Mouse (Mus musculus): Measurements from ENCODE around the gene Snd1. TPM values are rescaled to one million over a fixed set of nuclear protein-coding genes. Genes with fewer than 3 reads are reported as not detected.

The Snd1 gene
- polyA plus RNA-seq, 1 experiment from 2014 or later, result 56.1 TPM

- no peak for ATAC-seq (ENCODE audit: low read depth)
- Histone ChIP-seq H3K9me3 (replicated peaks; ENCODE audit: control insufficient read depth, low read length) (no peaks in the 10 kb centered on the region), H3K4me1 (ENCODE audit: control insufficient read depth, low read depth, low read length) (no peaks in the 10 kb centered on the region), H3K4me3 (ENCODE audit: low read depth, low read length) (no peak overlapping the region), H3K36me3 (ENCODE audit: control insufficient read depth, insufficient read depth) (no peaks in the 10 kb centered on the region), H3K4me2 (ENCODE audit: low read depth, low read length) (no peak overlapping the region), H3K27me3 (ENCODE audit: control insufficient read depth, insufficient read depth, low read depth, low read length) (no peaks in the 10 kb centered on the region), H3K9ac (ENCODE audit: low read depth, low read length) (no peak overlapping the region), H3K27ac (ENCODE audit: low read length) (no peak overlapping the region)
- 60% methylated on average over 3 of the region's 3 CpGs for WGBS (ENCODE audit: insufficient replicate concordance)
These were observed 189.8 kb downstream of the Snd1 start for GRCm38 (mm10) chr6:28664716-28665115.

GRCm38 (mm10) chr6:28667586-28667985 lies 192.6 kb downstream of the Snd1 start:
- Histone ChIP-seq H3K36me3 (ENCODE audit: control insufficient read depth, insufficient read depth) (no peaks in the 10 kb centered on the region), H3K27me3 (ENCODE audit: control insufficient read depth, insufficient read depth, low read depth, low read length) (no peaks in the 10 kb centered on the region), H3K4me3 (ENCODE audit: low read depth, low read length) (no peak overlapping the region), H3K4me2 (ENCODE audit: low read depth, low read length) (no peak overlapping the region), H3K9me3 (replicated peaks; ENCODE audit: control insufficient read depth, low read length) (no peaks in the 10 kb centered on the region), H3K9ac (ENCODE audit: low read depth, low read length) (no peak overlapping the region), H3K4me1 (ENCODE audit: control insufficient read depth, low read depth, low read length) (no peaks in the 10 kb centered on the region), H3K27ac (ENCODE audit: low read length) (no peak overlapping the region)
- WGBS (ENCODE audit: insufficient replicate concordance), result 73% methylated on average over 1 of the region's 1 CpGs
- no peak for ATAC-seq (ENCODE audit: low read depth)

- H3K27ac ChIP-seq (ENCODE audit: low read length), result no peak overlapping the region
- no peaks in the 10 kb centered on the region for H3K9me3 ChIP-seq (replicated peaks; ENCODE audit: control insufficient read depth, low read length)
- H3K4me3 ChIP-seq (ENCODE audit: low read depth, low read length), result no peak overlapping the region
- H3K9ac ChIP-seq (ENCODE audit: low read depth, low read length), result no peak overlapping the region
- ATAC-seq (ENCODE audit: low read depth), result no peak
- no peaks in the 10 kb centered on the region for H3K27me3 ChIP-seq (ENCODE audit: control insufficient read depth, insufficient read depth, low read depth, low read length)
- 87% methylated on average over 5 of the region's 5 CpGs for WGBS (ENCODE audit: insufficient replicate concordance)
- H3K4me2 ChIP-seq (ENCODE audit: low read depth, low read length), result no peak overlapping the region
- no peaks in the 10 kb centered on the region for H3K36me3 ChIP-seq (ENCODE audit: control insufficient read depth, insufficient read depth)
- H3K4me1 ChIP-seq (ENCODE audit: control insufficient read depth, low read depth, low read length), result no peaks in the 10 kb centered on the region
These were observed 194.3 kb downstream of the Snd1 start for GRCm38 (mm10) chr6:28669251-28669650.

GRCm38 (mm10) chr6:28672388-28672787 lies 197.4 kb downstream of the Snd1 start:
- Histone ChIP-seq H3K4me1 (ENCODE audit: control insufficient read depth, low read depth, low read length) (no peaks in the 10 kb centered on the region), H3K36me3 (ENCODE audit: control insufficient read depth, insufficient read depth) (no peaks in the 10 kb centered on the region), H3K9me3 (replicated peaks; ENCODE audit: control insufficient read depth, low read length) (no peaks in the 10 kb centered on the region), H3K9ac (ENCODE audit: low read depth, low read length) (no peak overlapping the region), H3K4me3 (ENCODE audit: low read depth, low read length) (no peak overlapping the region), H3K27me3 (ENCODE audit: control insufficient read depth, insufficient read depth, low read depth, low read length) (no peaks in the 10 kb centered on the region), H3K4me2 (ENCODE audit: low read depth, low read length) (no peak overlapping the region), H3K27ac (ENCODE audit: low read length) (no peak overlapping the region)
- WGBS (ENCODE audit: insufficient replicate concordance), result 83% methylated on average over 1 of the region's 1 CpGs
- no peak for ATAC-seq (ENCODE audit: low read depth)

- Histone ChIP-seq H3K4me1 (ENCODE audit: control insufficient read depth, low read depth, low read length) (no peaks in the 10 kb centered on the region), H3K27ac (ENCODE audit: low read length) (no peak overlapping the region), H3K4me2 (ENCODE audit: low read depth, low read length) (no peak overlapping the region), H3K9ac (ENCODE audit: low read depth, low read length) (no peak overlapping the region), H3K9me3 (replicated peaks; ENCODE audit: control insufficient read depth, low read length) (no peaks in the 10 kb centered on the region), H3K4me3 (ENCODE audit: low read depth, low read length) (no peak overlapping the region), H3K36me3 (ENCODE audit: control insufficient read depth, insufficient read depth) (no peaks in the 10 kb centered on the region), H3K27me3 (ENCODE audit: control insufficient read depth, insufficient read depth, low read depth, low read length) (no peaks in the 10 kb centered on the region)
- WGBS (ENCODE audit: insufficient replicate concordance), result 78% methylated on average over 1 of the region's 1 CpGs
- ATAC-seq (ENCODE audit: low read depth), result no peak
These were observed 199.7 kb downstream of the Snd1 start for GRCm38 (mm10) chr6:28674686-28675085.

- no peaks in the 10 kb centered on the region for H3K36me3 ChIP-seq (ENCODE audit: control insufficient read depth, insufficient read depth)
- no peaks in the 10 kb centered on the region for H3K9me3 ChIP-seq (replicated peaks; ENCODE audit: control insufficient read depth, low read length)
- no peaks in the 10 kb centered on the region for H3K27me3 ChIP-seq (ENCODE audit: control insufficient read depth, insufficient read depth, low read depth, low read length)
- no peaks in the 10 kb centered on the region; the same call in 1 of the 2 replicates for H3K4me1 ChIP-seq (ENCODE audit: control insufficient read depth, low read depth, low read length)
- 61% methylated on average over 1 of the region's 1 CpGs for WGBS (ENCODE audit: insufficient replicate concordance)
- H3K4me2 ChIP-seq (ENCODE audit: low read depth, low read length), result no peak overlapping the region
- H3K27ac ChIP-seq (ENCODE audit: low read length), result no peak overlapping the region
- H3K9ac ChIP-seq (ENCODE audit: low read depth, low read length), result no peak overlapping the region
- no peak for ATAC-seq (ENCODE audit: low read depth)
- no peak overlapping the region for H3K4me3 ChIP-seq (ENCODE audit: low read depth, low read length)
These were observed 204.0 kb downstream of the Snd1 start for GRCm38 (mm10) chr6:28678896-28679295.

- 0 out of 2 replicates have a peak, but pooled peaks have one; percentile 5 for ATAC-seq (ENCODE audit: low read depth)
- H3K4me3 ChIP-seq (ENCODE audit: low read depth, low read length), result no peak overlapping the region
- no peak overlapping the region for H3K27ac ChIP-seq (ENCODE audit: low read length)
- H3K9ac ChIP-seq (ENCODE audit: low read depth, low read length), result no peak overlapping the region
- H3K9me3 ChIP-seq (replicated peaks; ENCODE audit: control insufficient read depth, low read length), result no peaks in the 10 kb centered on the region
- no peaks in the 10 kb centered on the region for H3K27me3 ChIP-seq (ENCODE audit: control insufficient read depth, insufficient read depth, low read depth, low read length)
- WGBS (ENCODE audit: insufficient replicate concordance), result 78% methylated on average over 4 of the region's 4 CpGs
- no peaks in the 10 kb centered on the region; the same call in 1 of the 2 replicates for H3K4me1 ChIP-seq (ENCODE audit: control insufficient read depth, low read depth, low read length)
- no peaks in the 10 kb centered on the region for H3K36me3 ChIP-seq (ENCODE audit: control insufficient read depth, insufficient read depth)
- no peak overlapping the region for H3K4me2 ChIP-seq (ENCODE audit: low read depth, low read length)
These were observed 205.6 kb downstream of the Snd1 start for GRCm38 (mm10) chr6:28680537-28680936.

- H3K9me3 ChIP-seq (replicated peaks; ENCODE audit: control insufficient read depth, low read length), result no peaks in the 10 kb centered on the region
- no peaks in the 10 kb centered on the region; the same call in 1 of the 2 replicates for H3K4me1 ChIP-seq (ENCODE audit: control insufficient read depth, low read depth, low read length)
- no peak overlapping the region for H3K4me2 ChIP-seq (ENCODE audit: low read depth, low read length)
- no peaks in the 10 kb centered on the region for H3K27me3 ChIP-seq (ENCODE audit: control insufficient read depth, insufficient read depth, low read depth, low read length)
- peak overlapping the region; percentile 25; the same call in 1 of the 2 replicates for H3K27ac ChIP-seq (ENCODE audit: low read length)
- ATAC-seq (ENCODE audit: low read depth), result peak; percentile 87
- 69% methylated on average over 8 of the region's 8 CpGs for whole genome bisulfite sequencing (ENCODE audit: insufficient replicate concordance)
- H3K36me3 ChIP-seq (ENCODE audit: control insufficient read depth, insufficient read depth), result no peaks in the 10 kb centered on the region
- H3K4me3 ChIP-seq (ENCODE audit: low read depth, low read length), result no peak overlapping the region
- H3K9ac ChIP-seq (ENCODE audit: low read depth, low read length), result no peak overlapping the region
These were observed 206.8 kb downstream of the Snd1 start for GRCm38 (mm10) chr6:28681521-28682457.

- Histone ChIP-seq H3K4me3 (ENCODE audit: low read depth, low read length) (no peak overlapping the region), H3K9ac (ENCODE audit: low read depth, low read length) (no peak overlapping the region), H3K9me3 (replicated peaks; ENCODE audit: control insufficient read depth, low read length) (no peaks in the 10 kb centered on the region), H3K27me3 (ENCODE audit: control insufficient read depth, insufficient read depth, low read depth, low read length) (no peaks in the 10 kb centered on the region), H3K27ac (ENCODE audit: low read length) (no peak overlapping the region), H3K4me2 (ENCODE audit: low read depth, low read length) (no peak overlapping the region), H3K36me3 (ENCODE audit: control insufficient read depth, insufficient read depth) (no peaks in the 10 kb centered on the region), H3K4me1 (ENCODE audit: control insufficient read depth, low read depth, low read length) (no peaks in the 10 kb centered on the region; the same call in 1 of the 2 replicates)
- ATAC-seq (ENCODE audit: low read depth), result no peak
- 69% methylated on average over 3 of the region's 3 CpGs for WGBS (ENCODE audit: insufficient replicate concordance)
These were observed 210.1 kb downstream of the Snd1 start for GRCm38 (mm10) chr6:28685052-28685451.

All from liver, embryonic 16.5 days (tissue).